Mouse (Mus musculus): ENCODE measurements around the gene Lck. TPM values are rescaled to one million over a fixed set of nuclear protein-coding genes. Genes with fewer than 3 reads are reported as not detected.
A peak's percentile ranks its signal among the peaks of the same experiment; 100 is the strongest.

The Lck gene
- total and polyA plus RNA-seq, 3 experiments: 67.2 to 138 (median 70.0) TPM

- Histone ChIP-seq H3K27ac (ENCODE audit: insufficient read depth, low read depth) (no peak overlapping the region), H3K4me1 (ENCODE audit: control insufficient read depth in 1 of 2, insufficient read depth in 2 of 2) (peaks cover 10 to 61% of the 10 kb centered on the region in 2 experiments), H3K27me3 (replicated peaks) (peaks cover 4% of the 10 kb centered on the region), H3K36me3 (replicated peaks in 1 of 2; ENCODE audit: control insufficient read depth in 1 of 2, insufficient read depth in 1 of 2, low read length in 1 of 2) (no peaks in the 10 kb centered on the region), H3K9me3 (replicated peaks; ENCODE audit: low read length) (no peaks in the 10 kb centered on the region), H3K4me3 (replicated peaks in 1 of 3; ENCODE audit: low read depth in 2 of 3, low read length in 2 of 3, poor library complexity in 1 of 3) (peak overlapping the region in 2 of 3 experiments; percentile 47 to 53), H3K79me2 (replicated peaks; ENCODE audit: control insufficient read depth, extremely low read depth, insufficient read depth, poor library complexity, severe bottlenecking) (no peaks in the 10 kb centered on the region), H3K4me2 (ENCODE audit: insufficient read depth, low read depth, poor library complexity, severe bottlenecking) (peak overlapping the region; percentile 88), H3K9ac (ENCODE audit: insufficient read depth, low read depth) (peak overlapping the region; percentile 4; the same call in 1 of the 2 replicates)
- dilution Hi-C loops (cut with MboI; ENCODE audit: extremely low pct_ligation_motif_present, extremely low pct_unique_long_range_greater_than_20kb, low sequenced_read_pairs): no loop called here
- in situ Hi-C loops (cut with MboI; ENCODE audit: low pct_ligation_motif_present, low pct_unique_long_range_greater_than_20kb, low sequenced_read_pairs): no loop called here
- 0 out of 2 replicates have a peak, but pooled peaks have one; percentile 8 for TF ChIP-seq SIN3A (IDR thresholded peaks at IDR 0.05; ENCODE audit: low read length)
- no peak for TF ChIP-seq JUND (conservative IDR thresholded peaks at IDR 0.05; ENCODE audit: low read depth, low read length)
- no peak for DNase-seq (ENCODE audit: extremely low read depth)
Observed at GRCm38 (mm10) chr4:129508237-129508515, 65.3 kb downstream of the Lck start.

GRCm38 (mm10) chr4:129507434-129508236 lies 65.8 kb downstream of the Lck start:
- peak; percentile 74 for DNase-seq (ENCODE audit: extremely low read depth)
- in situ Hi-C loops (cut with MboI; ENCODE audit: low pct_ligation_motif_present, low pct_unique_long_range_greater_than_20kb, low sequenced_read_pairs) (no loop called here), dilution Hi-C loops (cut with MboI; ENCODE audit: extremely low pct_ligation_motif_present, extremely low pct_unique_long_range_greater_than_20kb, low sequenced_read_pairs) (no loop called here)
- Histone ChIP-seq H3K4me3 (replicated peaks in 1 of 3; ENCODE audit: low read depth in 2 of 3, low read length in 2 of 3, poor library complexity in 1 of 3) (peak overlapping the region in 2 of 3 experiments; percentile 24 to 47), H3K27ac (ENCODE audit: insufficient read depth, low read depth) (peak overlapping the region; percentile 18; the same call in 1 of the 2 replicates), H3K9me3 (replicated peaks; ENCODE audit: low read length) (no peaks in the 10 kb centered on the region), H3K4me2 (ENCODE audit: insufficient read depth, low read depth, poor library complexity, severe bottlenecking) (peak overlapping the region; percentile 88), H3K36me3 (replicated peaks in 1 of 2; ENCODE audit: control insufficient read depth in 1 of 2, insufficient read depth in 1 of 2, low read length in 1 of 2) (no peaks in the 10 kb centered on the region), H3K27me3 (replicated peaks) (peaks cover 4% of the 10 kb centered on the region), H3K4me1 (ENCODE audit: control insufficient read depth in 1 of 2, insufficient read depth in 2 of 2) (peaks cover 7 to 61% of the 10 kb centered on the region in 2 experiments), H3K79me2 (replicated peaks; ENCODE audit: control insufficient read depth, extremely low read depth, insufficient read depth, poor library complexity, severe bottlenecking) (no peaks in the 10 kb centered on the region), H3K9ac (ENCODE audit: insufficient read depth, low read depth) (0 out of 2 replicates have a peak overlapping the region, but pooled peaks have one; percentile 4)
- TF ChIP-seq BHLHE40 (IDR thresholded peaks at IDR 0.05; ENCODE audit: low read depth, low read length): no peak
- peak; percentile 63; the same call in 1 of the 2 replicates for TF ChIP-seq IRF4 (IDR thresholded peaks at IDR 0.05; ENCODE audit: low read depth, low read length)
- TF ChIP-seq SIN3A (IDR thresholded peaks at IDR 0.05; ENCODE audit: low read length): peak; percentile 59; the same call in 1 of the 2 replicates
- TF ChIP-seq POLR2A (IDR thresholded peaks at IDR 0.05; ENCODE audit: low read depth, low read length): 0 out of 2 replicates have a peak, but pooled peaks have one; percentile 24
- TF ChIP-seq ETS1 (conservative IDR thresholded peaks at IDR 0.05; ENCODE audit: low read depth, low read length): 0 out of 2 replicates have a peak, but pooled peaks have one; percentile 25
- TF ChIP-seq NRF1 (IDR thresholded peaks at IDR 0.05; ENCODE audit: low read depth, low read length): peak; percentile 75
- peak; percentile 22; the same call in 1 of the 2 replicates for TF ChIP-seq MEF2A (IDR thresholded peaks at IDR 0.05; ENCODE audit: borderline replicate concordance, low read depth, low read length)
- 0 out of 2 replicates have a peak, but pooled peaks have one; percentile 29 for TF ChIP-seq TCF12 (IDR thresholded peaks at IDR 0.05; ENCODE audit: low read depth, low read length)
- TF ChIP-seq EP300 (IDR thresholded peaks at IDR 0.05; ENCODE audit: low read length): peak; percentile 62
- no peak for TF ChIP-seq RCOR1 (conservative IDR thresholded peaks at IDR 0.05; ENCODE audit: low read depth, low read length)
- TF ChIP-seq MXI1 (IDR thresholded peaks at IDR 0.05; ENCODE audit: low read depth, low read length): peak; percentile 64; the same call in 1 of the 2 replicates
- peak; percentile 75 for TF ChIP-seq ZNF384 (IDR thresholded peaks at IDR 0.05; ENCODE audit: low read depth, low read length)
- TF ChIP-seq MAZ (IDR thresholded peaks at IDR 0.05; ENCODE audit: low read depth, low read length): peak; percentile 68; the same call in 1 of the 2 replicates
- no peak for TF ChIP-seq PAX5 (IDR thresholded peaks at IDR 0.05; ENCODE audit: low read length)
- peak; percentile 74 for TF ChIP-seq MAX (IDR thresholded peaks at IDR 0.05; ENCODE audit: low read length)
- no peak for TF ChIP-seq CHD2 (IDR thresholded peaks at IDR 0.05; ENCODE audit: low read length)
